Mouse (Mus musculus): ENCODE results near the gene Tom1l1. TPM values are rescaled to one million over a fixed set of nuclear protein-coding genes. Genes with fewer than 3 reads are reported as not detected.

Tom1l1 gene
- total and polyA plus RNA-seq, 2 experiments: 4.7 to 20.9 TPM

DNA sequence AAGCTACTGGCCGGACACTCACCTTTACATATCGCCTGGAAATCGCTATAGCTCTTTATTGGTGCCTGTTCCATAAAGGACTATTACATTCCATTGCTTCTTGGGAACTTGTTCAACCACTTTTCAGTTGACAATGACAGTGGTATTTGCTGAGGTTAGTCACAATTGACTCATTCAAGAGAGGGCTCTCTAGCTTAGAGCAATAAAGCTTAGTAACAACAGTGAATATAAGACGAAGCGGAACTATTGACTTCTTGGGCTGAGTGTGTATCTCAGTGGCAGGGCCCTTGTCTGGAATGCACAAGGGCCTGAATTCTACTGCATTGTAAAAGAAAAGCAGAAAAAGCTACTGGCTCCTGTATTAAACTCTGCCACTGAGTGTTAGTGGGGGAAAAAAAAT is 9.6 kb downstream of the Tom1l1 start:
- no peak overlapping the region for H3K4me3 ChIP-seq (ENCODE audit: insufficient read depth, low read depth, low read length)
- no peak for DNase-seq (ENCODE audit: extremely low read depth, low read depth, low spot score)

DNA sequence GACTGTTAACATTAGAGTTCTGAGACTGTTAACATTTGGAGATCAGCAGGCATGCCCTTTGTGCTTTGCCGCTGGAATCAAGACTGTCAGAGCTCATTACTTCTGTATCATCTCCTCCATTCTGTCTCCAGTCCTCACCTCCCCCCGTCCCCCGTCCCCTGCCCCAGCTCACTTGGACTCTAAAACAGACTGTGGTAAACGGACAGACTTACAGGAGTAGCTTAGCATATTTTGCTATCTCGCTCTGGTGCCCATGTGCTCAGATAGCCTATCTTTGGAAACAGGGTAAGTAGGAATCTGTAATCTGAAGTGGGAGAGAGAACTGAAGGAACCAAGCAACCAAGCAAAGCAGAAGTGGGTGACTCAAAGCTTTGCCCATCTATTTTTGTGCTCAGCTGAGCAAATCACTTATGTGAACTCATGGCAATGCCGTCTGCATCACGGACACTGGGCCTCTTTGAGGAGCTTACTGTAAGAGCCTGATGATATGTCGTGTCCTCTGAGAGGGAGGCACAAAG is 10.3 kb downstream of the Tom1l1 start:
- no peaks in the 10 kb centered on the region for H3K4me1 ChIP-seq (ENCODE audit: control insufficient read depth, insufficient read depth, low read length)
- H3K4me3 ChIP-seq (ENCODE audit: insufficient read depth, low read depth, low read length): no peak overlapping the region
- H3K79me2 ChIP-seq (ENCODE audit: control insufficient read depth, insufficient read depth, low read length): no peaks in the 10 kb centered on the region
- peaks cover 27% of the 10 kb centered on the region for H3K36me3 ChIP-seq (ENCODE audit: control insufficient read depth, insufficient read depth, low read length)
- 93% methylated on average over 8 of the region's 8 CpGs for WGBS
- DNase-seq (ENCODE audit: extremely low read depth, low read depth, low spot score): no peak
- no peaks in the 10 kb centered on the region for H3K27me3 ChIP-seq (ENCODE audit: control insufficient read depth, insufficient read depth, low read length)
- TF ChIP-seq POLR2A (IDR thresholded peaks at IDR 0.05; ENCODE audit: extremely low read depth, insufficient read depth, low read length) (no peak), CTCF (IDR thresholded peaks at IDR 0.05; ENCODE audit: low read depth, low read length) (no peak)
- H3K9ac ChIP-seq (ENCODE audit: low read depth, low read length): no peak overlapping the region
- H3K27ac ChIP-seq (replicated peaks; ENCODE audit: insufficient read depth, low read depth, low read length): no peak overlapping the region

More for the DNA sequence above, 9.6 kb downstream of the Tom1l1 start:
- TF ChIP-seq POLR2A (IDR thresholded peaks at IDR 0.05; ENCODE audit: extremely low read depth, insufficient read depth, low read length) (no peak), CTCF (IDR thresholded peaks at IDR 0.05; ENCODE audit: low read depth, low read length) (no peak)
- Histone ChIP-seq H3K27ac (replicated peaks; ENCODE audit: insufficient read depth, low read depth, low read length) (no peak overlapping the region), H3K36me3 (ENCODE audit: control insufficient read depth, insufficient read depth, low read length) (peaks cover 28% of the 10 kb centered on the region), H3K79me2 (ENCODE audit: control insufficient read depth, insufficient read depth, low read length) (no peaks in the 10 kb centered on the region), H3K9ac (ENCODE audit: low read depth, low read length) (no peak overlapping the region), H3K27me3 (ENCODE audit: control insufficient read depth, insufficient read depth, low read length) (no peaks in the 10 kb centered on the region), H3K4me1 (ENCODE audit: control insufficient read depth, insufficient read depth, low read length) (no peaks in the 10 kb centered on the region)
- WGBS: 97% methylated on average over 5 of the region's 5 CpGs

DNA sequence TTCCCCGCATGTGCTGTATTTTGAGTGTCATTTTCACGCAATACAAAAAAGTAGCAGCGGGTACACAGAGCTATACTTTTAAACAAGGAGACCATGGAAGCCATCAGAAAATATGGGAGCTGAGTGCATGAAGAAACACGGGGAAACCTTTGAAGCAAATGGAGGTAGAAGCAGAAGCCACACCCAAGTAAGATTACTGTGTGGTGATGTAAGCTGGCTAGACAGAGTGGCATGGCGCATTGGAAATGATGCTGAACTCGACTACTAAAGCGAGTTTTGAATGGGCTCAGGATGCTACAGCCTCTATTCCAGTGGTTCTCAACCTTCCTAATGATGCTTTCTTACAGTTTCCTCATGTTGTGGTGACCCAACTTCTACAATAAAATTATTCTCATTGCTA is 11.1 kb downstream of the Tom1l1 start:
- Histone ChIP-seq H3K9ac (ENCODE audit: low read depth, low read length) (no peak overlapping the region), H3K27ac (replicated peaks; ENCODE audit: insufficient read depth, low read depth, low read length) (no peak overlapping the region), H3K4me3 (ENCODE audit: insufficient read depth, low read depth, low read length) (no peak overlapping the region)

DNA sequence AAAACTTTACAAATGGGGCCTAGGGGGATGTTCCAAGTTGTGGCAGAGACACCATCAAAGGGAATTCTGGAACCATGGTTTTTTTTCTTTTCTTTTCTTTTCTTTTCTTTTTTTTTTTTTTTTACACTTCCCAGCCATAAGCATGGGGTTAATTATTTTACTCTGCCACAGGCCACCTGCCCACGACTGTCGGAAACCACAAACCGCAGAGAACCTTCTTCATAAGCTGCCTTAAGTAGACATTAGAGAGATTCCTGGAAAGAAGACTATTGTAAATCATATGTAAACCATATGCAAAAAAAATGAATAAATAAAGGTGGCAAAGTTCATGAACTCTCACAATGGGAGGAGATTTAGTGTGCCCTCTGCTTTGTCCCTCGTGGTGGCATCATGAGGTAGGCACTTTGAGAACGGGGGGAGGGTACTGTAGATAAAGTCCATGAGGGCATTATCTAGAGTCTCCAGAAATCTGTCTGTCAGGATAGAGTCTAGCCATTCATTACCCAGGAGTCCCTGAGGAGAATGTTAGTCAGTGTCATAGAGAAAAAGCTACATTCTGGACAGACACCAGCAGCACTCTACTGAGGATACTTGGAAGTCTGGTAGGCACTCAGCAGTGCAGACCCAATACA is 12.6 kb downstream of the Tom1l1 start:
- no peaks in the 10 kb centered on the region for H3K79me2 ChIP-seq (ENCODE audit: control insufficient read depth, insufficient read depth, low read length)
- no peak overlapping the region for H3K27ac ChIP-seq (replicated peaks; ENCODE audit: insufficient read depth, low read depth, low read length)
- WGBS: 72% methylated on average over 5 of the region's 5 CpGs
- no peak overlapping the region for H3K9ac ChIP-seq (ENCODE audit: low read depth, low read length)
- peaks cover 26% of the 10 kb centered on the region for H3K36me3 ChIP-seq (ENCODE audit: control insufficient read depth, insufficient read depth, low read length)
- TF ChIP-seq CTCF (IDR thresholded peaks at IDR 0.05; ENCODE audit: low read depth, low read length) (no peak), POLR2A (IDR thresholded peaks at IDR 0.05; ENCODE audit: extremely low read depth, insufficient read depth, low read length) (no peak)
- H3K27me3 ChIP-seq (ENCODE audit: control insufficient read depth, insufficient read depth, low read length): no peaks in the 10 kb centered on the region
- DNase-seq (ENCODE audit: extremely low read depth, low read depth, low spot score): peak; percentile 27
- H3K4me3 ChIP-seq (ENCODE audit: insufficient read depth, low read depth, low read length): no peak overlapping the region
- no peaks in the 10 kb centered on the region for H3K4me1 ChIP-seq (ENCODE audit: control insufficient read depth, insufficient read depth, low read length)

More for the DNA sequence above, 11.1 kb downstream of the Tom1l1 start:
- H3K27me3 ChIP-seq (ENCODE audit: control insufficient read depth, insufficient read depth, low read length): no peaks in the 10 kb centered on the region
- TF ChIP-seq POLR2A (IDR thresholded peaks at IDR 0.05; ENCODE audit: extremely low read depth, insufficient read depth, low read length): no peak
- no peak for TF ChIP-seq CTCF (IDR thresholded peaks at IDR 0.05; ENCODE audit: low read depth, low read length)
- no peaks in the 10 kb centered on the region for H3K4me1 ChIP-seq (ENCODE audit: control insufficient read depth, insufficient read depth, low read length)
- H3K79me2 ChIP-seq (ENCODE audit: control insufficient read depth, insufficient read depth, low read length): no peaks in the 10 kb centered on the region
- DNase-seq (ENCODE audit: extremely low read depth, low read depth, low spot score): no peak
- WGBS: 96% methylated on average over 7 of the region's 7 CpGs
- peaks cover 23% of the 10 kb centered on the region for H3K36me3 ChIP-seq (ENCODE audit: control insufficient read depth, insufficient read depth, low read length)

DNA sequence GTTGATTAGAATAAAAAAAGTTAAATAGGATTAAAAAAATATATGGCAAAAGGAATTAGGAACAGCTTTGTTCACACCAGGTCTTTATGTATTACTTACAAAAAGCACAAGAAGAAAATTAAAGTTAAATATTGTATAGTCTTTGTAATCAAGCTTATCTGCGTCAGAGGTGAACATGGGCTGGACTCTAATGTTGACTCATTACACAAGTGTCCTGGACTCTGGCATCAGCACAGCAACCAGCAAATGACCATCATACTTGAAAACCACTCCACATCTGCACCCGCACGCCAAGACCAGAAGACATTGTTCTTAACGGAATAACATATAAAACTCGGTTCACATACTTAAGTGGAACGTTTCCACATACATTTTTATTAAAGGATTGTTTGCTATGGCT is 20.8 kb downstream of the Tom1l1 start:
- H3K4me1 ChIP-seq (ENCODE audit: control insufficient read depth, insufficient read depth, low read length): peaks cover 14% of the 10 kb centered on the region
- TF ChIP-seq POLR2A (IDR thresholded peaks at IDR 0.05; ENCODE audit: extremely low read depth, insufficient read depth, low read length) (no peak), CTCF (IDR thresholded peaks at IDR 0.05; ENCODE audit: low read depth, low read length) (no peak)

DNA sequence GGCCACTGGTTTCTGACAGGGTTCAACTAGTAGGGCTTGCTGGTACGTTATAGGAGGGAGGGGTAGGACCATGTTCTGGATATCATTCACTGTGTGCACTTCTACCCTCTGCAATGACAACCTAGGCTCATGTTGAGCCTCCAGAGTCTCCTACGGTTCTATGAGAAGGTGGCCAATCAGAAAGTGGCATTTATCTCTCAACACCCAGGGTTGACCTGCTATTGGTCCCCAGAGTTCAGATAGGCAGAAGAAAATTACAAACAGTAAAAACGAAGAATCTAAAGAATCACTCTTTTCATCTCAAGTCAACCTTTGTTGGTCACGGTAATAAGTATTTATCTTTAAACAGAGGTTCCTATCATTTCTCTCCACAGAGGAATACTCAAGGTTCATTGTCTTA is 21.2 kb downstream of the Tom1l1 start:
- H3K27me3 ChIP-seq (ENCODE audit: control insufficient read depth, insufficient read depth, low read length): no peaks in the 10 kb centered on the region
- WGBS: 42% methylated on average over 4 of the region's 4 CpGs
- peaks cover 14% of the 10 kb centered on the region for H3K4me1 ChIP-seq (ENCODE audit: control insufficient read depth, insufficient read depth, low read length)
- peak overlapping the region; percentile 94 for H3K27ac ChIP-seq (replicated peaks; ENCODE audit: insufficient read depth, low read depth, low read length)
- no peak overlapping the region for H3K4me3 ChIP-seq (ENCODE audit: insufficient read depth, low read depth, low read length)
- DNase-seq (ENCODE audit: extremely low read depth, low read depth, low spot score): no peak
- H3K79me2 ChIP-seq (ENCODE audit: control insufficient read depth, insufficient read depth, low read length): peaks cover 7% of the 10 kb centered on the region; the same call in 1 of the 2 replicates
- no peak overlapping the region for H3K9ac ChIP-seq (ENCODE audit: low read depth, low read length)
- no peak for TF ChIP-seq POLR2A (IDR thresholded peaks at IDR 0.05; ENCODE audit: extremely low read depth, insufficient read depth, low read length)
- no peak for TF ChIP-seq CTCF (IDR thresholded peaks at IDR 0.05; ENCODE audit: low read depth, low read length)
- H3K36me3 ChIP-seq (ENCODE audit: control insufficient read depth, insufficient read depth, low read length): peaks cover 11% of the 10 kb centered on the region

More for the DNA sequence above, 20.8 kb downstream of the Tom1l1 start:
- no peak overlapping the region for H3K27ac ChIP-seq (replicated peaks; ENCODE audit: insufficient read depth, low read depth, low read length)
- no peak overlapping the region for H3K9ac ChIP-seq (ENCODE audit: low read depth, low read length)
- DNase-seq (ENCODE audit: extremely low read depth, low read depth, low spot score): peak; percentile 99
- peaks cover 7% of the 10 kb centered on the region; the same call in 1 of the 2 replicates for H3K79me2 ChIP-seq (ENCODE audit: control insufficient read depth, insufficient read depth, low read length)
- no peaks in the 10 kb centered on the region for H3K27me3 ChIP-seq (ENCODE audit: control insufficient read depth, insufficient read depth, low read length)
- H3K4me3 ChIP-seq (ENCODE audit: insufficient read depth, low read depth, low read length): no peak overlapping the region
- H3K36me3 ChIP-seq (ENCODE audit: control insufficient read depth, insufficient read depth, low read length): peaks cover 11% of the 10 kb centered on the region
- WGBS: 27% methylated on average over 6 of the region's 6 CpGs

Data from liver, adult 2 months (tissue).